Mouse (Mus musculus) gonadal fat pad, adult 2 months (tissue): ENCODE results near the gene AC131692.1. TPM values are rescaled to one million over a fixed set of nuclear protein-coding genes. Genes with fewer than 3 reads are reported as not detected.
"Not testable (repeated sequence)": the region's sequence is repeated elsewhere in the genome, so short reads cannot be mapped to it uniquely, and the experiment has no call there.

Experiments used
- DNase-seq: peaks from one replicate; pipeline ENCODE4 v3.0.0-alpha.2; 2012; ENCODE audit warnings: low read depth
- polyA plus RNA-seq: library from polyadenylated mRNA; depleted of rRNA; stranded (reverse); fragments of >200 nt; gene quantifications from 2 replicates; pipeline ENCODE4 v1.2.3, GENCODE M21; 2012

Gene AC131692.1
- polyA plus RNA-seq, 1 experiment = not detected

- no peak for DNase-seq
Measured at GRCm38 (mm10) chr19:6117346-6117985, 23.2 kb downstream of the AC131692.1 start.

- DNase-seq = peak; percentile 82
Measured at GRCm38 (mm10) chr19:6117986-6118676, 23.9 kb downstream of the AC131692.1 start, which contains the start of gene Sac3d1. Sac3d1 (minus strand) TSS chr19:6118650.

GRCm38 (mm10) chr19:6118677-6119185 is 24.5 kb downstream of the AC131692.1 start:
- no peak for DNase-seq

- no peak for DNase-seq
Measured at GRCm38 (mm10) chr19:6121761-6122160, 27.5 kb downstream of the AC131692.1 start.

GRCm38 (mm10) chr19:6123330-6123729 is 29.1 kb downstream of the AC131692.1 start:
- no peak for DNase-seq

GRCm38 (mm10) chr19:6124898-6125297 is 30.7 kb downstream of the AC131692.1 start:
- DNase-seq = no peak

GRCm38 (mm10) chr19:6126289-6126688 is 32.1 kb downstream of the AC131692.1 start:
- DNase-seq = no peak

GRCm38 (mm10) chr19:6126789-6127580 is 32.8 kb downstream of the AC131692.1 start:
- no peak for DNase-seq

GRCm38 (mm10) chr19:6127760-6128341 is 33.6 kb downstream of the AC131692.1 start, which contains the start of gene Snx15:
Snx15 (minus strand) TSS chr19:6128304.
- peak; percentile 74 for DNase-seq

GRCm38 (mm10) chr19:6130414-6131128 is 36.4 kb downstream of the AC131692.1 start:
- not testable (repeated sequence) for DNase-seq

GRCm38 (mm10) chr19:6132171-6132827 is 38.1 kb downstream of the AC131692.1 start:
- DNase-seq = no peak

- not testable (repeated sequence) for DNase-seq
Measured at GRCm38 (mm10) chr19:6133197-6133596, 39.0 kb downstream of the AC131692.1 start.

GRCm38 (mm10) chr19:6136397-6136796 is 42.2 kb downstream of the AC131692.1 start:
- DNase-seq = no peak

GRCm38 (mm10) chr19:6139701-6140100 is 45.5 kb downstream of the AC131692.1 start:
- DNase-seq = no peak

GRCm38 (mm10) chr19:6140374-6140677 is 46.1 kb downstream of the AC131692.1 start:
- DNase-seq = no peak

GRCm38 (mm10) chr19:6140678-6141393 is 46.6 kb downstream of the AC131692.1 start, which contains the start of gene Batf2:
Batf2 (plus strand) TSS chr19:6140983.
- DNase-seq = no peak

GRCm38 (mm10) chr19:6141394-6141749 is 47.2 kb downstream of the AC131692.1 start, which contains the start of gene Arl2:
Arl2 (minus strand) TSS chr19:6141548.
- DNase-seq = no peak

GRCm38 (mm10) chr19:6144842-6145241 is 50.6 kb downstream of the AC131692.1 start:
- DNase-seq = no peak
